Mouse (Mus musculus) liver, adult 2 months (tissue): Measurements from ENCODE around the gene Mapkapk2.

Experiments
- CTCF ChIP-seq: fragments of 200-500 bp; IDR thresholded peaks from 2 replicates; pipeline ENCODE4 v1.5.1; 2011; ENCODE audit warnings: low read depth, low read length, control low read depth
- POLR2A ChIP-seq: fragments of 200-500 bp; IDR thresholded peaks from 2 replicates; pipeline ENCODE4 v1.6.1; 2011; ENCODE audit warnings: low read length, control low read depth; ENCODE audit not compliant: insufficient read depth; ENCODE audit errors: extremely low read depth

DNA sequence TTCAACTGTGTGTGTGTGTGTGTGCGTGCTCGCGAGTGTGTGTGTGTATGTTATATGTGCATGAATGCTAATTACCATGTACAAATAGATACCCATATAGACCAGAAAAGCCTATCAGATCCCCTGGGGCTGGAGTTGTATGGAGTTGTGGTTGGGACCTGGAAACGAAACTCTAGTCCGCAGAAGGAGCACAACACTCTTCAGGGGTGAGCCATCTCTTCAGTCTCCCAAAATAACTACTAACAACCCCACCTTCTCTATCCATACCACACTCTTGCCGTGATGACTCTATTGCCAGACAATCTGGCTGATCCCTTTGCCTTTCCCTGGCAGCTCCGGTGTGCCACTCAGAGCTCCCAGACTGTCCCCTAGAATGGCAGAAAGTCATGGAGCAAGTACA lies 81.7 kb downstream of the Mapkapk2 start:
- TF ChIP-seq POLR2A (no peak), CTCF (no peak)
